Mouse (Mus musculus) cerebellum, adult (tissue): ENCODE results near the gene Wwtr1.

Source experiments
- ATAC-seq: cut with Nextera tagmentation; 2 replicates; pipeline ENCODE4 v1.9.2; 2017; ENCODE audit warnings: mild to moderate bottlenecking, moderate library complexity, mixed read lengths; ENCODE audit not compliant: insufficient number of reproducible peaks, low FRiP score, low TSS enrichment

Gene Wwtr1

DNA sequence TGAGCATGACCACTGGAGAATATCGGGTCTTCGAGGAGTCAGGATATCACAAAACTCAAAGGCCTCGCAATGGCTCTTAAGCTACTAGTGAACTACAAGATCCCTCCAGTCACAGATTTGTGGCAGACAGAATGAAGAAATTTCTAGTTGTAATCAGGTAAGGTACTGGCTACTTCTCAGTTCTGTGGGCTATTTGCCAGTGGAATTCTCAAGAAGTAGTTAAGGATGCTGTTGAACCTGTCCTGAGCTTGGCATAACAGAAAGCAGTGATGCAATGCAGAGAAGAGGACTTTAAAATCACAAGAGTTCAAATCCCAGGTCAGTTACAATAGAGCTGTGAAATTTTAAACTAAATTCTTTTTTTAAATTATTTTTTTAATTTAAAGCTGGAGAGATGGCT, 106.4 kb downstream of the Wwtr1 start:
- no peak for ATAC-seq

- ATAC-seq, result no peak
These were observed 109.4 kb downstream of the Wwtr1 start for GRCm38 (mm10) chr3:57466289-57466688.

DNA sequence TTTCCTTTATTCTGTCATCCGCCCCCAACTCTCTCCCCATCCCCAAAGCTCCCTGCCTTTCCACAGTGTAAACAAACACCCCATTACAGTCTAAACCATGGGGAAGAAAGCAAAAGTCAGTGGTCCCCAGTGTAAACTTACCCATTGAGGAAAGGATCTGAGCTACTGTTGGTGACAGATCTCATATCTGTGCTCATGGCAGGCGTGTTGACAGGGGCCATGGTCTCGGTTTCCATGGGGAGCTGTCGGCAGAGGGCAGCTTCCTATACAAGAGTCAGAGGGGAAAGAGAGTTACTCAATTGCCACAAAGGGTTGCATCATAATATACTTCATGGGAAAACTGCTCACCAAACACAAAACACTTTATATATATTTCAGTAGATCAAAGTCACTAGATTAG, 112.4 kb downstream of the Wwtr1 start:
- ATAC-seq, result no peak

GRCm38 (mm10) chr3:57458652-57459051, 117.1 kb downstream of the Wwtr1 start:
- no peak for ATAC-seq

GRCm38 (mm10) chr3:57448445-57448844, 127.3 kb downstream of the Wwtr1 start:
- peak; percentile 72; the same call in 1 of the 2 replicates for ATAC-seq

GRCm38 (mm10) chr3:57447889-57448288, 127.8 kb downstream of the Wwtr1 start:
- no peak for ATAC-seq

DNA sequence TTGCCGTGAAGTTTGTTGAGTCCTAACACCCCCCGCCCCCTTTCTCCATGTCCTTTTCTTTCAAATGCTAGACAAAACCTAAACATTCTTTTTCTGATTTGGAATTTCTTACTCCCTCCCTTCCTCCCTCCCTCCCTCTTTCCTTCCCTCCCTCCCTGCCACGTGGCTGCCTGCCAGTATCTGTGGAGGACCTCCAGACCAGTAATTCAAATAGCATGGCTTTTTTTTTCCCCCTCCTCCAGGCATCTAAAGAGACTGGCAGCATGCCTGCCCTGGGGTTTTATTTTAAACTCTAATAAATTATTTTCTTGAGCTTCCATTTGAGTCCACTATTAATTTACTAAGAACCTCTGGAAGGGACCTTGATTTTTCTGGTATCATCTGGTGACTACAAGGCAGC, 130.0 kb downstream of the Wwtr1 start:
- no peak for ATAC-seq

- no peak for ATAC-seq
These were observed 134.8 kb downstream of the Wwtr1 start for GRCm38 (mm10) chr3:57440956-57441355.

- no peak for ATAC-seq
These were observed 140.3 kb downstream of the Wwtr1 start for GRCm38 (mm10) chr3:57435364-57435763.

DNA sequence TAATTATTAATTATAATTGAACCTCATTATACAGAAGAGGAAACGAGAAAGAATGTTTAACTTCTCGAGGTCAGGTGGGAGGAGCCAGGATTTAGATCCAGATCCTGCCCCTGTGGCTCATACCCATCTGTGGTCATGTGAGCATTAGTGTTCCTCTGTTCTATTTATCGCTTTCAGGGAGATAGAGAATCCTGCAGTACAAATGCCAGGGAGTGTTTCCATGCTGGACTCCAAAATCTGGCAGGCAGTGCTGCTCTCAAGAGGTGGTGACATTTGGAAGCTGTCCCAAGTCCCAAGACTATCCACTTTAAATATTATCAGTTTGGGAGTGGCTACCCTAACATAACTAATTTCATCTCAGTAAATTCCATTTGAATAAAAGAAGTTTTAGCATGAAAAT, 144.0 kb downstream of the Wwtr1 start:
- no peak for ATAC-seq

DNA sequence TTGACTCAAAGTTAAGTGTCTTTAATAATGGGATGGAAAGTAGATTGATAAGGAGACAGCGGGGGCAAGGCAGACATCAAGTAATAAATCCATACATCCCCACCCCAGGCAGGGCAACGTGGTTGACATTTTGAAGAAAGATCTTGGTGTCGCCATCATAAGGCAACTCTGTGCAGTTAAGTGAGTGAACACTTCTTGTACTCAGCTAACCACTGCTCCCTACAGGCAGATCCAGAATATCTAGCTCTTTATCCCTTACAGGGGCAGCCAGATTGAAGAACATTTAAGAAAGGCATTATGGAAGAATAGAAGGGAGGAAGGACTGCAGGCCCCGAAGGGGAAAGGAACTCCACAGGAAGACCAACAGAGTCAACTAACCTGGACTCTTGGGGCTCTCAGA, 146.2 kb downstream of the Wwtr1 start:
- no peak for ATAC-seq

GRCm38 (mm10) chr3:57428682-57429464, 146.8 kb downstream of the Wwtr1 start:
- no peak for ATAC-seq

DNA sequence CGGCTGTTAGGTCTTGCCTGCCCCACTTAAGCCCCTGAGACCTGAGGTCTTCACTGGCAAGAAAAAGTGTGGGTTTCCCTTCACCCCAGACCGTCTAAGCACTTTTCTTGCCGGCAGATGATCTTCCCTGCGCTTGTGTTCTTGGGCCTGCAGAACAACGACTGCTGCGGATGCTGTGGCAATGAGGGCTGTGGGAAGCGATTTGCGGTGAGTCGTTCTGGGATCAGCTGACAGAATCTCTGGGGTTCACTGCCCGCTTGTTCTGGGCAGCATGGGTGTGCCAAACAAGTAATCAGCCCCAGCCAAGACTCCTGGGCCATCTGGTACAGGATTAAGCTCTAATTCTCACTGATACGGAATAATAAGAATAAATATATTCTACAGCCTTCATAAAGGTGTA, 149.4 kb downstream of the Wwtr1 start:
- no peak for ATAC-seq

GRCm38 (mm10) chr3:57425089-57425730, 150.5 kb downstream of the Wwtr1 start, which contains the start of gene Tm4sf4:
Gene Tm4sf4, plus strand, starts transcription at chr3:57425314.
- no peak for ATAC-seq

GRCm38 (mm10) chr3:57420660-57421059, 155.1 kb downstream of the Wwtr1 start:
- no peak for ATAC-seq

DNA sequence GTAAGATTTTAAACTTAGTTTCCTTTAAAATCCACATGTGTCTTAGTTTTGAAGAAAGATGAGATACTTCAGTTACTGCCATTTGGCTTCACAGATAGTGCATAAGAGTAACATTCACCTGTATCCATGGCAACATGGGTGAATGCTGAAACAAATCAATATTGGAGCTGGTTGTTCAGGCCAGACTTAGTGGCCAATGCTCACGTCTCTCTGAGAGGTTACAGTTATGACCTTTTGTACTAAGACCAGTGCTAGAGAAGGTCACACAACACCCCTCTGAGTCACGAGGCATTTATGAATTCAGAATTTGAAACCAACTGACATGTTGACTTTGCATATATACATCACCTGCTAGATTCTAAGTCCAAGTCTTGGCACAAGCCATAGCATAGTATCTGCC, 155.5 kb downstream of the Wwtr1 start:
- ATAC-seq, result no peak

DNA sequence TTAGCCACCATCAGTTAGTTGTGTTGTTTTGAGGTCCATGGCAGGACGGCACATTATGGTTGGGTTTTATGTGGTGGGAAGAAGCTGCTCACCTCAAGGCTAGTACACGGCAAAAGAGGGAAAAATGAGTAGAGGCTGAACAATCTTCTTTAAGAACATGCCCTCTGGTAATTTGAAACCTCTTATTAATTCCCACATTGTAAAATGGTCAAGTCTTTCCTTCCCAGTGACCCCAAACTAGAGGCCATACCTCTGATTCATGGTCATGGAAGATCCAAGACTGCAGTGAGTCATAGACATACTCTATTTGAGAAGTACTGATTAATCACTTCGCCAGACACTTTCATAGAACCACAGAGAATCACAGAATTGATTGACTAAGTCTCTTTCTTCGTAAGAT, 164.2 kb downstream of the Wwtr1 start:
- ATAC-seq, result no peak
